Mouse (Mus musculus) bone marrow, adult 2 months (tissue): ENCODE data around the gene Pde8a. TPM values are rescaled to one million over a fixed set of nuclear protein-coding genes. Genes with fewer than 3 reads are reported as not detected.
"Not testable (repeated sequence)": the region's sequence is repeated elsewhere in the genome, so short reads cannot be mapped to it uniquely, and the experiment has no call there.

Experiments used
- H3K27ac ChIP-seq: fragments of 200-500 bp; 2 replicates; pipeline ENCODE4 v1.5.1; 2012; ENCODE audit warnings: low read depth, mild to moderate bottlenecking, control low read depth, inconsistent platforms, low read length; ENCODE audit not compliant: control insufficient read depth, poor library complexity, insufficient read depth
- H3K4me1 ChIP-seq: fragments of 200-500 bp; 2 replicates; pipeline ENCODE4 v1.6.1; 2011; ENCODE audit warnings: low read length; ENCODE audit not compliant: control insufficient read depth, insufficient read depth
- H3K4me3 ChIP-seq: fragments of 200-500 bp; replicated peaks from 2 replicates; pipeline ENCODE3; 2011; ENCODE audit warnings: mild to moderate bottlenecking, low read depth, low read length, control low read depth; ENCODE audit not compliant: control insufficient read depth
- CTCF ChIP-seq: fragments of 200-500 bp; IDR thresholded peaks from 2 replicates; pipeline ENCODE4 v1.5.1; 2011; ENCODE audit warnings: low read length, control low read depth; ENCODE audit not compliant: control insufficient read depth, insufficient read depth
- POLR2A ChIP-seq: fragments of 200-500 bp; IDR thresholded peaks from 2 replicates; pipeline ENCODE4 v1.6.1; 2011; ENCODE audit warnings: low read depth, mild to moderate bottlenecking, control low read depth, low read length, borderline replicate concordance; ENCODE audit not compliant: control insufficient read depth
- WGBS: fragments of 180-500 bp; shearing (Covaris S2); methylation state at CpG from one replicate; pipeline ENCODE4 v1.1.7; 2018; 5-methylcytosine and 5-hydroxymethylcytosine counted together
- polyA plus RNA-seq: library from polyadenylated mRNA; stranded (reverse); fragments of >200 nt; gene quantifications from 2 replicates; pipeline ENCODE4 v1.2.4, GENCODE M21; 2011; ENCODE audit warnings: low replicate concordance; ENCODE audit not compliant: missing spikeins, insufficient read depth, insufficient read length

Pde8a gene
- polyA plus RNA-seq, 1 experiment, result 6.7 TPM

DNA sequence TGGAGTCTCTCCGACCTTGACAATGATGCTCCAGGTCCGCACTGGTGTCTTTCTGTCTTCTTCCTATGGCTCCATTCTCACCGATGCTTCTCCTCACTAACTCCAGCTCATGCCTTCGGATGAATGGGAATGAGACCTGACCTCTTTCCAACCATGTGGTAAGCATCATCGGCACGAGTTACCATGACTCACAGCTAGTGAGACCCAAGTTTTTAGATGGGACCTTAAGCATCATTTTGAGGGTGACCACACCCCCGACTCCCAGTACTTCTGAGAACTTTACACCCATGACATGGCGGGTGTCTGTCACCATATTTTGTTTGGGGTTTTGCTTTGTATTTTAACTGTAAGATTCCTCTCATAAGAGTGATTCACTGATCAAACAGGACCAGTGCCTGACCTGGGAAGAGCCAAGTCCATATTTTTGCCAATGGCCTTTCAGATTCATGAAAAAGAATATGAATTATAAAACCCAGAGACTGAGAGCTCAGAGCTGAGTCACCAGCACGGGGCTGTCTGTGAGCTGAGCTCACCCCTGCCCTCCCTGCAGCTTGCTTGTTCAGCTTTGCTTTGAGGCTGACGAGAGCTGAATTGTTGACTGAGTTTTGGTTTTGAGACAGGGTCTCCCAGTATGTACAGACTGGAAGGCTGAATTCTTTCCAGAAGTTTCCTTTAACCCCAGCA lies 30.8 kb upstream of the Pde8a start:
- TF ChIP-seq POLR2A (no peak), CTCF (no peak)
- 77% methylated on average over 10 of the region's 10 CpGs for WGBS
- H3K27ac ChIP-seq, result no peak overlapping the region

DNA sequence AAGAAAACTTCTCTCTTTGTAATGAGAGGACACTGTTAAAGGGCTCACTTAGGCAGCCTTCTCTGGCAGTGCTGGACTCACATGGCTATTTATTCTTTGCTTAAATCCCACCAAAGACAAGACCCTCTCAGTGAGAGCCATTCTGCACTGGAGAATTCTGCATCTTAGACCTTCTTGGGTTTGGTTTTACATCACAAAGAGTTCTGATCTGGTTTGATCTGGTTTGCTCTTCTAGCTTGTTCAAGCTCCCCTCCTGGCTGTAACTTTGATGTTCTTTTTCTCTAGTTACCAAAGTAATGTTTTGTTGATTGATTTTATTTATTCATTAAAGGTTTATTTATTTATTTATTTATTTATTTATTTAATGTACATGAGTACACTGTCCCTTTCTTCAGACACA lies 30.2 kb upstream of the Pde8a start:
- Histone ChIP-seq H3K4me1 (no peaks in the 10 kb centered on the region), H3K4me3 (no peak overlapping the region), H3K27ac (no peak overlapping the region)
- TF ChIP-seq POLR2A (no peak), CTCF (no peak)

More for the DNA sequence above, 30.8 kb upstream of the Pde8a start:
- no peaks in the 10 kb centered on the region for H3K4me1 ChIP-seq
- H3K4me3 ChIP-seq, result no peak overlapping the region

DNA sequence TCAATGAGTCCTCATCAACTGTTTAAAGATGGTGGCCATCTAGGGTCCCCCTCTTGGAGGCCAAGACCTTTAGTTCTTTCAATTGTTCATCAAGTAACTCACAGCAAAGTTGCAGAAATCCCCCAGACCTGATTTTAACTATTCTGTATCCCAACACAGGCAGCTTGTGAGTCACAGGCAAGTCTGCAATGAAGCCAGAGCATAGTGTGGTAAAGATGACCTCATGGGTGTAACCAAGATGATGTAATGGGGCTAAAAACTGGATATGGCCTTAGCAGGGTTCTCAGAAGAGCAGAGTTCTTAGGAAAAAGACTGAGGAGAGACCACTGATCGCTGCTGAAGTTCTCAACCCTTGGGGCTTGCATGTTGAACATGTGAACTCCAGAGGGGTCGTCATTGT lies 29.3 kb upstream of the Pde8a start:
- Histone ChIP-seq H3K4me3 (no peak overlapping the region), H3K4me1 (no peaks in the 10 kb centered on the region), H3K27ac (no peak overlapping the region)
- TF ChIP-seq CTCF, result no peak
- no peak for TF ChIP-seq POLR2A
- 67% methylated on average over 2 of the region's 2 CpGs for WGBS

DNA sequence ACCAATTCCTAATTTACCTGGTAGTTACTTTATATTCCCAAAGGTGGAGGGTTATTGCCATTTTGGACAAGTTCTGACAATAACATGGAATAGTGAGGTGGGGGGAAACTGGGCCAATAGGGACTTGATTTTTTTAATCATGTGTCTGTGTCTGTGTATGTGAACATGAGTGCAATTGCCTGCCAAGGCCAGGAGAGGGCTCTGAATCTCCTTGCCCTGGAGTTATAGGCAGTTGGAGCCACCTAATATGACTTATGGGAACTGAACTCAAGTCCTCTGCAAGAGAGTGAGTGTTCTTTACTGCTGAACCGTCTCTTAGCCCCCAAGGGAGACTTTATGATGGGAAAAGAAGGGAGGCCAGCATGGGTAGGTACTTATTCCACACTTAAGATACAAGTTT lies 28.7 kb upstream of the Pde8a start:
- TF ChIP-seq POLR2A (no peak), CTCF (no peak)
- Histone ChIP-seq H3K27ac (no peak overlapping the region), H3K4me3 (no peak overlapping the region), H3K4me1 (no peaks in the 10 kb centered on the region)
- 70% methylated on average over 1 of the region's 1 CpGs for WGBS

DNA sequence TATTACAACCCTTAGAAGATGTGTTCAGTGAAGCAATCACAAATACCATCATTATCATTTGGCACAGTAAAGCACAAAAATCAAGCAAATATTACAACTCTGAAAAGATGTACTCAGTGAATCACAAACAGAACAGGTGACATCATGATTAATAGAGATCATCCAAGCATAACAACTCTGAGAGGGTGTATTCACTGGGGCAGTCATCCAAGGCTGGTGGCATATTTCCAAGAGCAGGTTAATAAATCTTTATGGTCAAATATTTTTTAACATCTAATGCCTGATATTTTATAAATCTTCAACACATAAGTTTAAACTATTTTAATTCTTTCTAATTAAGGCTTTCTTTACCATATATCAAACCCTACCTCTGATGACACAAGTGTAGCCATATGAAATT lies 27.4 kb upstream of the Pde8a start:
- not testable (repeated sequence) for H3K27ac ChIP-seq, H3K4me1 ChIP-seq, H3K4me3 ChIP-seq

DNA sequence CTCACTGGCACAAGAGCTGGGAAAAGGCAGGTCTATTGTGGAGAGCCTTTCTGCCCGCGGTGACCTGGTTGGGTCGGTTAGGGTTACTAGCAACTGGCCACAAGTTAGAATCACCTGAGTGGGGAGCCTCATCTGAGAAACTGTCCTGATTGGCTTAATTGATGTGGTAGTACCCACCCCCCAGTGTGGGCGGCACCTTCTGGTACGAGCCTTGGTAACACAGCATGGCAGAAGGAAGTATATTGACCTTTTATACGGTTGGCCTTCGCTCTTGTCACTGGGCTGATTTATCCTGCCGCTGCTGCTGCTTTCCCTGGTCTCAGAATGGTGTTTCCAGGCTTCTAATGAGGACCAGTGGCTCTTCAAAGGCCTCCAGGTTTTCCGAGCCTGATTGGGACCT lies 24.2 kb upstream of the Pde8a start:
- no peaks in the 10 kb centered on the region for H3K4me1 ChIP-seq
- TF ChIP-seq CTCF, result no peak
- H3K4me3 ChIP-seq, result no peak overlapping the region
- 77% methylated on average over 9 of the region's 9 CpGs for WGBS
- H3K27ac ChIP-seq, result no peak overlapping the region

DNA sequence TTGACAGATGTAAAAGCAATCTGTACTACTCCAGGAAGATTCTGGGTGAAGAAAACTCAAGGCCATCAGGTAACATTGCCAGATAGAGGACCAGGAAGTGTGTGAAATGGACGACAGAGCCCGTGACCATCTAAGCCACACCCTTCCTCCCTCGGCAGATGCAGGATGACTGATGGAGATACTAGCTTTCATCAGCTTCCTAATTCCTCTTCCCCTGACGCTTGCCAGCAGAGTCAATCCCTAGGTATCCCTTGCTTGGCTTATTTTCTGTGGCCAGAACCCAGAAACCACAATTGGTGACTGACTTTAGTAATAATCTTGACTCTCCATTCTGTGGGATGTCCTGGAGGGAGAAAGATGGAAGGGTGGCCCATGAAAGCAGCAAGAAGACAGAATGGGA lies 17.9 kb upstream of the Pde8a start:
- Histone ChIP-seq H3K4me1 (peaks cover 2% of the 10 kb centered on the region; the same call in 1 of the 2 replicates), H3K27ac (no peak overlapping the region), H3K4me3 (no peak overlapping the region)
- TF ChIP-seq CTCF (no peak), POLR2A (no peak)
- 16% methylated on average over 4 of the region's 4 CpGs for WGBS

DNA sequence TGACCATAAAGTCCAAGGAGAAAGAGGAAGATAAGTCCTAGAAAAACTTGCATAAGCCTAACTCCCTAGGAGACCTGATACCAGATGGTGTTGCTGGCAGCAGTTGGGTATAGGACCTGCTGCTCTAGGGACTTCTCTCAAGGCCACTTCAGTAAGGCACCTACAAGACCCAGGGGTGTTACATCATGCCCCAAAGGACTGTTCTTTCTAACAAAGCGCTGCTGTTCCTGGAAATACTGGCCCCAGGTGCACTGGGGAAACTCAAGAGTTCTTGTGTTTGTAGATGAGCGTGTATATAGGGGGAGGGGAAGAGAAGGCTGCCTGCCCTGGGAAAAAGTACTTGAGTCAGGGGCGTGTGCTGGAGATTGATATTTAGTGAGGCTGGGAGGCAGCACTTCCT lies 16.6 kb upstream of the Pde8a start:
- Histone ChIP-seq H3K27ac (no peak overlapping the region), H3K4me3 (no peak overlapping the region), H3K4me1 (peaks cover 2% of the 10 kb centered on the region; the same call in 1 of the 2 replicates)
- 35% methylated on average over 3 of the region's 3 CpGs for WGBS
- TF ChIP-seq POLR2A (no peak), CTCF (no peak)

DNA sequence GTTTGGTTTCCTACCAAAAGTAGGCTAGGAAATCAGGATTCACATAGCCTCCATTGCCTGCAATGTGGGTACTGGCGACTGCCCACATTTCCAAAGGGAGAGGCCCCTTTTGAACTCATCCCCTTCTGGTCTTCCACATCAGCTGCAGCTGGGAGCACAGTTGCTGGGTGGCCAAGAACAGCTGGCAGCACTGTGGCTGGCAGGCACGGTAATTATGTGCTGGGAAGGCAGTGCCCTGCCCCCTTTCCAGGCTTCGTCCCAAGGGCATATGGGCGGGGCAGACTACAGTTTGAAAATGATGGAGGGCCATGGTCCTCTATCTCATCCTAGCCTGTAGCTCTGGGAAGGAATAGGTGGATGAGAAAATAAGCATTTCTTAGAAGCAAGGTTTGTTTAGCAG lies 14.9 kb upstream of the Pde8a start:
- H3K4me3 ChIP-seq, result no peak overlapping the region
- TF ChIP-seq CTCF (no peak), POLR2A (no peak)
- no peak overlapping the region for H3K27ac ChIP-seq
- WGBS, result 31% methylated on average over 4 of the region's 4 CpGs
- H3K4me1 ChIP-seq, result peaks cover 5% of the 10 kb centered on the region; the same call in 1 of the 2 replicates
